Mouse (Mus musculus) testis, adult 2 months (tissue): ENCODE measurements around the gene Gm10447.
A peak's percentile ranks its signal among the peaks of the same experiment; 100 is the strongest.

Source experiments
- CTCF ChIP-seq: fragments of 200-500 bp; IDR thresholded peaks from 2 replicates; pipeline ENCODE4 v1.5.1; 2012; ENCODE audit warnings: low read depth, mild to moderate bottlenecking, inconsistent platforms, low read length, moderate library complexity; ENCODE audit not compliant: control insufficient read depth, insufficient read depth, insufficient replicate concordance
- POLR2A ChIP-seq: fragments of 200-500 bp; IDR thresholded peaks from 2 replicates; pipeline ENCODE4 v1.6.1; 2012; ENCODE audit warnings: low read depth, mild to moderate bottlenecking, inconsistent platforms, low read length, moderate library complexity; ENCODE audit not compliant: control insufficient read depth

DNA sequence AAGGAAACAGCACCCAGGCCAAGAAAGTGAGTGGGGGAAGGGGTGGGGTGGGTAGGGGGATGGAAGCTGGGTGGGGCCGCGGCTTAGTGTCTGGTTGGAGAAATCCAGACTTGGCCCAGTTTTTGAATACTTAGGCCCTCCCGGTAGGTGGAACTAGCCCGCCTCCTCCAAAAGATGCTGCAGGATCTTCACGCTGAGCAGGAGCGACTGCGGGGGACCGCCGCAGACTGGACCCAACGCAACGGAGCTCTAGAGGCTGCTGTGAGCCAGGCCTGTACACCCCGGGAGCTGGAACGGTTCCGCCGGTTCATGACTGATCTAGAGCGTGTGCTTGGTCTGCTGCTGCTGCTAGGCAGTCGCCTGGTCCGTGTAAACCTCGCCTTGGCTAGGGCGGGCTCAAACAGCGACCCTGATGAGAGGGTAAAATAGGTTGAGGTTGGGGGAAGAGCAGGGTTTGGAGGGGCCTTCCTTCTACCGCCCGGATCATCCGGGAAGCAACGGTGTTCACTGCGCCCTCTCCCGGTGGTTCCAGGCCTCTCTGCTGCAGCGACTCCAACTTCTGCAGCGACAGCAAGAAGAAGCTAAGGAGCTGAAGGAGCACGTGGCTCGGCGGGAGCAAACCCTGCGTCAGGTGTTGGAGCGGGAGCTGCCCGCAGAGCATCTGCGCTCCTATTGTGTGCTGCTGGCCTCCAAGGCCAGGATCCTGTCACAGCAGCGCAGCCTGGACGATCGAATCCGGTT lies 9.5 kb upstream of the Gm10447 start:
- TF ChIP-seq CTCF (peak; percentile 69; the same call in 1 of the 2 replicates), POLR2A (no peak; the same call in 1 of the 2 replicates)
